Mouse (Mus musculus) large intestine, adult 2 months (tissue): ENCODE data around the gene Eif4h. TPM values are rescaled to one million over a fixed set of nuclear protein-coding genes. Genes with fewer than 3 reads are reported as not detected.

Source experiments
- DNase-seq: peaks from one replicate; pipeline ENCODE4 v3.0.0-alpha.2; 2012; ENCODE audit warnings: low read depth, low spot score
- WGBS: fragments of 180-500 bp; shearing (Covaris S2); methylation state at CpG from one replicate; pipeline ENCODE4 v1.1.7; 2018; 5-methylcytosine and 5-hydroxymethylcytosine counted together
- polyA plus RNA-seq: library from polyadenylated mRNA; depleted of rRNA; stranded (reverse); fragments of >200 nt; gene quantifications from 2 replicates; pipeline ENCODE4 v1.2.3, GENCODE M21; 2012; rRNA removed

Eif4h gene
- polyA plus RNA-seq, 1 experiment: 246 TPM

GRCm38 (mm10) chr5:134572508-134573214 lies 66.6 kb downstream of the Eif4h start:
- no peak for DNase-seq
- WGBS: 34% methylated on average over 10 of the region's 10 CpGs

- DNase-seq: no peak
- WGBS: under 1% methylated on average over 23 of the region's 23 CpGs
Measured at GRCm38 (mm10) chr5:134571730-134572507, 67.4 kb downstream of the Eif4h start.

Other genes with a start within 250 kb of the Eif4h start
- gene Gtf2ird1, start 182.8 kb downstream of the Eif4h start, polyA plus RNA-seq: 52.5 and 57.9 TPM in 2 replicates
- 34.0 and 42.1 TPM in 2 replicates for gene Clip2, start 87.1 kb downstream of the Eif4h start, polyA plus RNA-seq
- gene Syna, start 79.3 kb downstream of the Eif4h start, polyA plus RNA-seq: 1.4 and 2.9 TPM in 2 replicates
- gene Rfc2, start 58.1 kb downstream of the Eif4h start, polyA plus RNA-seq: 74.4 and 77.1 TPM in 2 replicates
- gene Lat2, start 24.5 kb downstream of the Eif4h start, polyA plus RNA-seq: 12.9 TPM in 2 replicates
- 5.4 and 7.1 TPM in 2 replicates for gene Limk1, start 49.1 kb upstream of the Eif4h start, polyA plus RNA-seq
- gene Eln, start 107.8 kb upstream of the Eif4h start, polyA plus RNA-seq: 25.6 and 28.5 TPM in 2 replicates